Mouse (Mus musculus): ENCODE data around the gene Olfr1148. TPM values are rescaled to one million over a fixed set of nuclear protein-coding genes. Genes with fewer than 3 reads are reported as not detected.

Olfr1148 gene
- total RNA-seq (2021), result not detected

DNA sequence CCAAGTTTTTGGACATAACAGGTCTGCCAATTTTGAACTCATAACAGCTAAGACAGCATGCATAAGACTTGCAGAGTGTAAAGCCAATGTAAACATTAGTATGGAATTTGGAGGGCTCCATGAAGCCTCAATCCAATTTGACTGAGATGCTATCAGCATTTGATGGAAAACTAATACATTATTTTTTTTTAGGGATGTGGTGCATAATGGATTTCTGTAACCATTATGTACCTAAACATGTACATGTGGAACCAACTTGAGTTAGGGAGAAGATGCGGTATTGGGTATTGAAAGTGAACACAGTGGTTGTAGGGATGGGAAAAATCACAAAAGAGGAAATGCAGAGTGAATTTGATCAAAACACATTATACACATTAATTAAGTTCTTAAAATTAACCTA is at the start of gene Olfr1148:
Olfr1148 (plus strand) TSS at position 301 of the 400 bp plus-strand sequence.
- no peak for DNase-seq
- intact Hi-C loops (cut with DNase I), result no loop called here

DNA sequence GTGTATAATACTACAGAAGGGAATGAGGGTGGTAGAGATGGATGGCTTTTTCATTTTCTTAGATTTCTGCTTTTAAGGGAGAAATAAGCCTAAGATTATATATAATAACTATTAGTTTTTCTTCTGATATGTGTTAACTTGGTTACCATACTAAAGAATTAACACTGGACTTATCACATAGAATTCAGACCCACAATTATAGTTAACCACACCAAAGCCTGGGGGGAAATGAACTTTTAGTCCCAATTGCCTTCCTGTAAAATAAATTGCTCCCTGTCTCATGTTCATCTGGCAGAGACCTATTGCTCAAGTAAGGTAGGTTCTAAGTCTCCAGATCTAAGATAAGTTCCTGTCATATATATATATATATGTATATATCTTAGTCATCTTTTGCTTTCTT is 30.0 kb upstream of the Olfr1148 start, which contains the start of gene Olfr1143:
Olfr1143 (plus strand) TSS at position 301 of the 400 bp plus-strand sequence.
- intact Hi-C loops (cut with DNase I), result no loop called here
- no peak for DNase-seq

DNA sequence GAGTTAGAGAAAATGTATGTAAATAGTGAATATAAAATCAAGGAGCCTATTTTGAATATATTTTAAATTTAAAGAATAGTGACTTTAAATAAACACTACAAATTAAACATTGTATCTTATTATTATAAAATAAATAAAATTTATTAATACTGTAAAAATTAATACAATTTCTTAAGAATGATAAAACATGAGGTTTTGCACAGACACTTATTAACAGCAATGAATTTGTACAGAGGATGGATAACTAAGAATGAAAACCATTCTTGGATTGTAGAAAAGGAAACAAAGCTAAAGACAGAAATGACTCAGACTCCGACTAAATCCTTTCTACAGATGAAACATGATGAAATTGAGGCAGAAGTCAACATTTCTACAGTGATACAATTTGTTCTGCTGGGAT is 20.8 kb upstream of the Olfr1148 start, which contains the start of gene Olfr1145:
Olfr1145 (plus strand) TSS at position 301 of the 400 bp plus-strand sequence.
- no peak for DNase-seq
- intact Hi-C loops (cut with DNase I), result no loop called here

DNA sequence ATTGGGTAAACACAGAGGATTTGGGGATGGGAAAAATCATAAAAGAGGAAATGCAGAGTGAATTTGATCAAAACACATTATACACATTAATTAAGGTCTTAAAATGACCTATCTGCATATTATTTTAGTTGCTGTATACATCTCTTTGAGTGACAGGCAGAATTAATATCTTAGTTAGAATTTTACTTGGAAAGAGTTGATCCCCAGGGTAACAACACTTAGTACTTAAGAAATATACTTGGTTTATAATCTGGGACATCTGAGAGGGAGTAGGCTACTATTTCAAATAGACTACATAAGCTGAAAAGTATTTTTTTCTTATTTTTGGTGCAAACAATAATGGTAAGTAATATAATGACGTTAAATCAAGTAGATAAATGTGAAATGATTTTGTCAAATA is 13.4 kb downstream of the Olfr1148 start, which contains the start of gene Olfr1150-ps1:
Olfr1150-ps1 (plus strand) TSS at position 301 of the 400 bp plus-strand sequence.
- intact Hi-C loops (cut with DNase I), result no loop called here
- DNase-seq, result no peak

DNA sequence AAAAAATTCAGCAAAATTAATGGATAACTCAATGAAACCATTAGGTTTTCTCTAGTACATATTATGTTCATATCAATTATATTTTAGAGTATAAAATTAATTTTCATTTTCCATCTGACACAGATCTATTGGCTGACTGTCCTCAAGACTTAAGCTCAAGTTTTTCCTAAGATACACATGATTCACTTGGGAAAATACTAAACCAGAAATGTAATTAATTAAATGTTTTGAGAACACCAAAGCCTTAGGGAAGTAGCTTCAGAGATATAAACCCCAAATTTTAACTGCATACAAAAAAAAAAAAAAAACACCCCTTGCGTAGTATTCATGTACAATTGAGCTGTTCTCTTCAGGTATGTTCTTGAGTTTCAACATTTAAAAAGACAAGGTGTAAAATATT is 25.2 kb downstream of the Olfr1148 start, which contains the start of gene Olfr1151:
Olfr1151 (plus strand) TSS at position 301 of the 400 bp plus-strand sequence.
- intact Hi-C loops (cut with DNase I), result no loop called here
- no peak for DNase-seq

DNA sequence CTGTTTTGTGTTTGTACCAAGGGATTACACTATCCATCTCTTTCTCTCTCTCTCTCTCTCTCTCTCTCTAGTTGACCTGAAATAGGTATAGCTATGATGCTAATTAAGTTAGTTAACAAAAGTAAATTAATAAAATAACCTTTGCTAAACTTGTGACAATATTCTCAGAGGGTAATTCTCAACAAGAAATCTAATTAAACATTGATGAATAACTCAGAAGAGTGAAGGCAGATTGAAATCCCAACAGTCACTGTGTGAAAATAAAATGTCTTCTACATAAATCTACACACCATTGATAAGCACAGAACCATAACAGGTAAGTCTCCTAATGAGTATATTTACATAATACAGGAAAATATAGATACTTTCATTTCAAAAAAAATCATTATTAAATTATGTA is 35.9 kb downstream of the Olfr1148 start, which contains the start of gene Olfr1152:
Olfr1152 (plus strand) TSS at position 301 of the 400 bp plus-strand sequence.
- no peak for DNase-seq
- intact Hi-C loops (cut with DNase I), result no loop called here

Other genes starting within 250 kb of the Olfr1148 start
- gene Olfr1130, start 224.3 kb upstream of the Olfr1148 start, total RNA-seq (2021), result not detected
- not detected for gene Olfr1131, start 203.4 kb upstream of the Olfr1148 start, total RNA-seq (2021)
- gene Olfr1132, start 193.0 kb upstream of the Olfr1148 start, total RNA-seq (2021), result not detected
- gene Olfr1133, start 183.2 kb upstream of the Olfr1148 start, total RNA-seq (2021), result not detected
- not detected for gene Olfr1134, start 172.1 kb upstream of the Olfr1148 start, total RNA-seq (2021)
- not detected for gene Olfr1135, start 156.9 kb upstream of the Olfr1148 start, total RNA-seq (2021)
- not detected for gene Olfr1136, start 136.6 kb upstream of the Olfr1148 start, total RNA-seq (2021)
- not detected for gene Olfr1137, start 117.4 kb upstream of the Olfr1148 start, total RNA-seq (2021)
- not detected for gene Olfr1138, start 90.6 kb upstream of the Olfr1148 start, total RNA-seq (2021)
- not detected for gene Olfr1140, start 86.8 kb upstream of the Olfr1148 start, total RNA-seq (2021)
- not detected for gene Olfr1141, start 76.5 kb upstream of the Olfr1148 start, total RNA-seq (2021)
- gene Olfr152, start 51.0 kb upstream of the Olfr1148 start, total RNA-seq (2021), result not detected
- not detected for gene Olfr1143, start 29.9 kb upstream of the Olfr1148 start, total RNA-seq (2021)
- gene Olfr1145, start 20.7 kb upstream of the Olfr1148 start, total RNA-seq (2021), result not detected
- not detected for gene Olfr1150-ps1, start 13.5 kb downstream of the Olfr1148 start, total RNA-seq (2021)
- not detected for gene Olfr1151, start 25.3 kb downstream of the Olfr1148 start, total RNA-seq (2021)
- not detected for gene Olfr1152, start 36.0 kb downstream of the Olfr1148 start, total RNA-seq (2021)
- not detected for gene Olfr1153, start 64.4 kb downstream of the Olfr1148 start, total RNA-seq (2021)
- not detected for gene Olfr1154, start 74.6 kb downstream of the Olfr1148 start, total RNA-seq (2021)
- not detected for gene Olfr1155, start 114.6 kb downstream of the Olfr1148 start, total RNA-seq (2021)
- gene Olfr1156, start 122.6 kb downstream of the Olfr1148 start, total RNA-seq (2021), result under 1 TPM in 1 of 2 experiments, not detected in 1; 0.14 TPM
- not detected for gene Olfr1157, start 137.8 kb downstream of the Olfr1148 start, total RNA-seq (2021)
- gene Olfr74, start 144.1 kb downstream of the Olfr1148 start, total RNA-seq (2021), result not detected
- not detected for gene Olfr1158, start 159.6 kb downstream of the Olfr1148 start, total RNA-seq (2021)
- gene Olfr1160, start 177.7 kb downstream of the Olfr1148 start, total RNA-seq (2021), result not detected
- gene Olfr1161, start 192.2 kb downstream of the Olfr1148 start, total RNA-seq (2021), result not detected
- gene Olfr73, start 207.2 kb downstream of the Olfr1148 start, total RNA-seq (2021), result not detected
- not detected for gene Olfr1162, start 220.6 kb downstream of the Olfr1148 start, total RNA-seq (2021)
- gene Olfr1163, start 241.3 kb downstream of the Olfr1148 start, total RNA-seq (2021), result not detected

Data from left cerebral cortex, postnatal 4 days (tissue).